Mouse (Mus musculus) lung, postnatal 0 days (tissue): Measurements from ENCODE around the gene Ypel2. TPM values are rescaled to one million over a fixed set of nuclear protein-coding genes. Genes with fewer than 3 reads are reported as not detected.

Experiments
- ATAC-seq: fragments of 200-750 bp; cut with Nextera tagmentation; 2 replicates; pipeline ENCODE4 v1.8.0; 2017; ENCODE audit warnings: moderate library complexity
- DNase-seq: peaks from one replicate; pipeline ENCODE4 v3.0.0-alpha.2; 2016; ENCODE audit warnings: low spot score
- H3K27ac ChIP-seq: fragments of 300-500 bp; sonication (generic); 2 replicates; pipeline ENCODE4 v1.5.1; 2014; ENCODE audit warnings: antibody characterized with exemption, mild to moderate bottlenecking, low read length, mixed read lengths
- H3K27me3 ChIP-seq: fragments of 300-500 bp; sonication (generic); replicated peaks from 2 replicates; pipeline ENCODE4 v1.6.1; 2014; ENCODE audit warnings: low read length, mixed read lengths; ENCODE audit not compliant: insufficient read depth
- H3K36me3 ChIP-seq: fragments of 300-500 bp; sonication (generic); 2 replicates; pipeline ENCODE4 v1.6.1; 2014; ENCODE audit warnings: low read length, mixed read lengths; ENCODE audit not compliant: insufficient read depth
- H3K4me1 ChIP-seq: fragments of 300-500 bp; sonication (generic); 2 replicates; pipeline ENCODE4 v1.6.1; 2014; ENCODE audit warnings: antibody characterized with exemption, low read depth, low read length, mixed read lengths; ENCODE audit not compliant: insufficient read depth
- H3K4me2 ChIP-seq: fragments of 300-500 bp; sonication (generic); replicated peaks from 2 replicates; pipeline ENCODE4 v1.6.1; 2014; ENCODE audit warnings: low read depth, mild to moderate bottlenecking, low read length, moderate library complexity, mixed read lengths
- H3K4me3 ChIP-seq: fragments of 300-500 bp; sonication (generic); 2 replicates; pipeline ENCODE4 v1.5.1; 2014; ENCODE audit warnings: low read depth, low read length
- H3K9ac ChIP-seq: fragments of 300-500 bp; sonication (generic); replicated peaks from 2 replicates; pipeline ENCODE4 v1.6.1; 2014; ENCODE audit warnings: low read depth, mild to moderate bottlenecking
- H3K9me3 ChIP-seq: fragments of 300-500 bp; sonication (generic); 2 replicates; pipeline ENCODE4 v1.6.1; 2016; ENCODE audit warnings: low read length, mixed read lengths
- CTCF ChIP-seq: IDR thresholded peaks from 2 replicates; pipeline ENCODE4 v1.5.1; 2016; ENCODE audit warnings: antibody characterized with exemption, mild to moderate bottlenecking
- EP300 ChIP-seq: IDR thresholded peaks from 2 replicates; pipeline ENCODE4 v1.6.1; 2016; ENCODE audit warnings: antibody characterized with exemption, mild to moderate bottlenecking, control low read depth
- WGBS: fragments of 180-500 bp; shearing (Covaris S2); extraction: QIAGEN DNeasy Blood & Tissue Kit; methylation state at CpG from one replicate; pipeline ENCODE4 v1.1.7; 2014; 5-methylcytosine and 5-hydroxymethylcytosine counted together
- polyA plus RNA-seq: library from polyadenylated mRNA; unstranded; fragments of >200 nt; fragmentation: Nextera tagmentation; extraction: Ambion mirVana; gene quantifications from 2 replicates; pipeline ENCODE4 v1.2.1, GENCODE M21; 2015

Gene Ypel2
- polyA plus RNA-seq, 1 experiment from 2014 or later = 8.5 TPM

DNA sequence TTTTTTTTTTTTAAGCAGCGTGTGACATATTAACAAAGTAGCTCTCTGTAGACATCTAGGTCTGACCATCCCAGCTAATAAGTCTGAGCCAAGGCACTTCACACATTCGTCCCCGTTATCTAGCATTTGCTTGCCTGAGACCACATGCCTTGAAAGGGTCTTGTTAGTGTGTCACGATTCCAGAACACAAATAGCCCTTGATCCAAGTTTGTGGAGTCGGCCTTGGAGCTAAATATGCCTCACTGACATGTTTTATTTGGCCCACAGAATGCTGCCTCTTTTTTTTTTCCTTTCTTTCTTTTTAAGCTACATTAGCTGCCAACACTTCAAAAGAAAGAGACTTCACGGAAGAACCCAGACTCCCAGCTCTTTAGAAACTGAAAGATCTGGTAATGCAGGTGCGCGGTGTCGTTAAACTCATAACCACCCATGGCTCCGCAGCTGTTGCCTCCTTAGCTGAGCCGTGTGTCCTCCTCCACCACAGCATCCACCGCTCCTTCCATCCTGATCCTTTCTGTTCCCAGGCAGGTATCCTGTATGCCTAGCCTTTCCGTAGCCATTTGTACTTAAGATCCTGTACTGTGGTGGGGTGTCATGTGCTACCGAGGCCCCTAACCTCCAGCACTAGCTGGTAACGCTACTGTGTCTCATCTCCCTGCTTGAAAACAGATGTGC is 100.4 kb downstream of the Ypel2 start:
- Histone ChIP-seq H3K27ac (no peak overlapping the region), H3K4me2 (no peak overlapping the region), H3K27me3 (no peaks in the 10 kb centered on the region), H3K9me3 (no peaks in the 10 kb centered on the region), H3K9ac (no peak overlapping the region), H3K4me1 (peaks cover 3% of the 10 kb centered on the region), H3K4me3 (no peak overlapping the region), H3K36me3 (no peaks in the 10 kb centered on the region)
- ATAC-seq (no peak), DNase-seq (no peak)
- WGBS = 78% methylated on average over 15 of the region's 15 CpGs
- no peak for TF ChIP-seq CTCF
- TF ChIP-seq EP300 = no peak

Other genes starting within 250 kb of the Ypel2 start
- gene Cltc, start 236.1 kb downstream of the Ypel2 start, polyA plus RNA-seq = 63.7 and 67.7 TPM in 2 replicates
- gene Dhx40, start 186.0 kb downstream of the Ypel2 start, polyA plus RNA-seq = 18.9 and 20.7 TPM in 2 replicates
- gene Gdpd1, start 80.4 kb upstream of the Ypel2 start, polyA plus RNA-seq = 47.7 and 66.5 TPM in 2 replicates
- 10.8 and 10.9 TPM in 2 replicates for gene Smg8, start 93.1 kb upstream of the Ypel2 start, polyA plus RNA-seq
- gene Prr11, start 115.0 kb upstream of the Ypel2 start, polyA plus RNA-seq = 0.36 and 0.55 TPM in 2 replicates
- 12.7 and 13.4 TPM in 2 replicates for gene Ska2, start 115.5 kb upstream of the Ypel2 start, polyA plus RNA-seq
- gene Trim37, start 133.4 kb upstream of the Ypel2 start, polyA plus RNA-seq = 11.0 and 11.1 TPM in 2 replicates